Mouse (Mus musculus) activated CD4-positive, CD25-positive, alpha-beta regulatory T cell, adult 4 months (primary cell): ENCODE data around the gene Abhd6. TPM values are rescaled to one million over a fixed set of nuclear protein-coding genes. Genes with fewer than 3 reads are reported as not detected.

Experiments used
- ATAC-seq: one replicate; pipeline ENCODE4 v1.8.0; 2017
- polyA plus RNA-seq, 2 experiments: library from polyadenylated mRNA; unstranded; fragments of 100-300 nt; shearing (Covaris generic); gene quantifications; one replicate each; pipeline ENCODE4 v1.2.1; 2017

The Abhd6 gene
- polyA plus RNA-seq, 2 experiments from 2014 or later = 22.2 to 25.5 TPM

DNA sequence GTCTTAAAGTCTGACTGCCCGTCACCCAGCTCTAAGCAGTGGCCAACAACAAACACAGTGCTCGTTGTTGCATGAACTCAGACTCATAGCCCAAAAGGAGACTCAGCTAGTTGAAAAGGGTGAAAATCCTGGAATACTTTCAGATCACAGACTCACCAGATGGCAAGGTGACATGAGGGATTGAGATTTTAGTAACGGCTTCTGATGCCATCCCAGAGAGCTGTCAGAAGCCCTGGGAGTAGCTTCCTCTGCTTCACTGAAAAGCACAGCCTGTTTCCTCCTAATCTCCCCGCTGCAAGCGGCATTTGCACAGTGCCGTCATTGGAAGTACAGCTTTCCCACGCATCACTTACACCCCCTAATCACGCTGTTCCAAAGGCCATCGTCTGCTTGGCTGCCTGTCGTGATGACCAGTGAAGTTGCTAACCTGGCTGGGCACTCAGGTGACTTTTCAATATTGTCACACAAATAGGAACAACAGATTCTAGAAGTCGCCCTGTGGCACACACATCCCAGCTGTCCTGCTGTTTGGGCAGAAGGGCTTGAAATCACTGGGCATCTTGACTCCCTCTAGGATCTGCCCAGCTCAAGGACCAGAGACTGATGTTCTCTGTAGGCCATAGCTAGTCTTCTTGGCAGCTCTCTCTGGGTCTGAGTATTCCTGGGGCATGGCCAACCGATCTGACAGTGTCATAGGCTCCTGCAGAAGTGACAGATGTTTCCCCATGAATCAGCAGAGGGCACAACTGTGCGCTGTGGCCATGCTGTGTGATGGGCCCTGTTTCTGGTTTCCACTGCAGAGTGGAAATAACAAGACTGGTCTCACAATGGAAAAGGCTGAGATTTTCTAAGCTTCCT, 29.6 kb downstream of the Abhd6 start:
- no peak for ATAC-seq

DNA sequence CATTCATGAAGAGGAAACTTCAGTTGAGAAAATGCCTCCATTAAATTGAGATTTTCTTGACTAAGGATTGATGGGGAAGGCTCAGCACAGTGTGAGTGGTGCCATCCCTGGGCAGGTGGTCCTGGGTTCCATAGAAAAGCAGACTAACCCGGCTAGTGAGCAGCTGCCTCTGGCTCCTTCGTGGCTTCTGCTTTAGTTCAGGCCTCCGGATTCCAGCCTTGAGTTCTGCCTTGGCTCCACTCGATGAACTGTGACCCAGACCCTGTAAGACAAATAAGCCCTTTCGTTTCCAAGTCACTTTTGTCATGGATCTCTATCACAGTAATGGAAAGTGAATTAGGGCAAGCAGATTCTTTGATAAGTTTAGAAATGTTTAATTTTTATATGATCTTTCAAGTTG, 31.9 kb downstream of the Abhd6 start:
- ATAC-seq = no peak

DNA sequence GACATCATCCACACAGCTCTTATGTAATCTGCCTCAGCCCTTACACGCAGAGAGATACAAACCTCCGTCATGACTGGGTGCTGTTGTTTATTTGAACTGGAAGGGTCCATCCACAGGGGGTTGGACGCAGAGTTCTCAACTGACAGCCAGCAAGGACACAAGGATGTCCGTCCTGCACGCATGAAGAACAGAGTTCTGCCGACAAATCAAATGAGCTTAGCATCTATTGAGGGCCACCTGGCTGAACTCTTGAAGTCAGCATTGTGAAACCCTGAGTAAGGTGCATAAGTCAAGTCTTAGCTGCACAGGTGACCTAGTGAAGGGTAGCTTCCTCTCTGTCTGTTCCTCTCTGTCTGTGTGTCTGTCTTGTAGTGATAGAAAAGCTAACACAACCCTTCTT, 33.2 kb downstream of the Abhd6 start:
- no peak for ATAC-seq

- no peak for ATAC-seq
These were observed 33.7 kb downstream of the Abhd6 start for GRCm38 (mm10) chr14:8036406-8036805.

DNA sequence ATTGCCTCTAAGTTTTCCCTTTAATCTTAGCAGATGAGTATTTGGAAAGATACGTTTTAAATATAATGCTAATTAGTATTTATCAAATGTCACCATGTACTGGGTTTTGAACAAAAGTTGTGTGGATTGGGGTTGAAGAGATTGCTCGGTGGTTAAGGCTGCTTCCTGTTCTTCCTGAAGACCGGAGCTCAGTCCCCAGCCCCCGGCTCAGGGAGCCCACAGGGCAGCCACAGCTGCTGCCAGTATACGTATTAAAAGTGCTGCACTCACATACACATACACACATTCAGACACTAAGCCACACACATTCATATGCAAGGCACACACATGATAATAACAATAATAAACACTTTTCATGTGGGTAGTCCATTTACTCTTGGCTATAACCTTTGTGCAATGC, 35.4 kb downstream of the Abhd6 start:
- no peak for ATAC-seq

DNA sequence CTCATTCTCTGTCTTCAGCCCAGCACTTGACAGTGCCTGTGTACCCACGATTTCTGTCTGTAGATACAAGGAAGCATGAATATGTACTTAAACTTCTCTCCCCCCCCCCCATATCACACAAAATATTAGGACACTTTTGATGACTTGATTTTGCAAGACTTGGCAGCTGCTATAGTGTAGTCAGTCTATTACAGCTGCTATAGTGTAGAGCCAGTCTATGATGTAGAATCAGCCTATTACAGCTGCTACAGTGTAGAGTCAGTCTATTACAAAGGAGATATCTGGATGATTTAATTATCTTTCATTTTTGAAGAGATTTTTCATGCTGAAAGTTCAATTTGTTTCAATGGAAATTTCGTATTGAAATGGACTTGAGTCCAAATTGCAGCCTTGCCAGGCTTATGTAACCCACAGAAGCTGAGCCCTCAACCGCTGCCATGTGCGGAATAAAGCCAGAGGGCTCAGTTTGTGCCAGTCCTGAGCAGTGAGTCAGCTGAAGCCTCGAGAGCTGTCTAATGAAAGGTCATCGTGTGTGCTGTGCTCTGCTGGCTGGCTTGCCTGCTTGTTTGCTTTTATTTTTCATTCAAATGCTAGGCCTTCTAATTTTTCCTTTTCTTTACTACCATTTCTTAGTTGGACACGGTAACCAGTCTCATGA, 36.2 kb downstream of the Abhd6 start:
- ATAC-seq = no peak

DNA sequence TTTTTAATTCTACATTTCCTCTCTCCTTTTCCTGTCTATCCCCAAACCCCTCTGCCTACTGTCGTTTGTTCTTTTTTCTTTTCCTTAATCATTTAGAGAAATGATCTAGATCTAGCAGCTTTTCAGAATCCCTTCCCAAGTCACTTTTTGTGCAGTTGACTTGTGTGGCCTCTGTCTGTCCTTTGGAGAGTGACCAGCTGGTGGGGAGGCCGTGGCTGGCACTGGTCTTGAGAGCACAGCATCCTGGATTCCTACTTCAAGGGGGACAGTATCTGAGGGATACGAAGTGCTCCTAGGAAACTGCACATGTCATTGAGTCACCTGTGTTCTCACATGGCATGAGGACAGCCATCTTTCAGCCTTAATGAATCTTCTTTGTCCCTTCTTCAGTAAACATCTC, 37.5 kb downstream of the Abhd6 start:
- no peak for ATAC-seq

GRCm38 (mm10) chr14:8040911-8041678, 38.4 kb downstream of the Abhd6 start:
- no peak for ATAC-seq

DNA sequence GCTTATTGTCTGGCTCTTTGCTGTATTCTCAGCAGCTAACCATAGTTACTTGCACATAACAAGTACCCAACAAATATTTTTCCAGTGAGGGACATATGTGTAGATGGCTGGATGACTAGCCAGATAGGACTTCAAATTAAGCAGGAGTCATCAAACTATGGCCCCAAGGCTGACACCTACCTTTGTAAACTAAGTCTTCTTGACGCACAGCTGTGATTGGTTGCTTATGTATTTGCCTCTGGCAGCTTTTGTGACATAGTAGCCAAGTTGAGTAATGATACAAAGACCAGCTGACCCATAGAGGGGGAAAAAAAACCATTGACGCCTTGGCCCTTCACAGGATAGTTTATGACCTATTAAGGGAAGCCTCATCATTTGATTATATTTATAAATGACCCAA, 39.4 kb downstream of the Abhd6 start:
- no peak for ATAC-seq

DNA sequence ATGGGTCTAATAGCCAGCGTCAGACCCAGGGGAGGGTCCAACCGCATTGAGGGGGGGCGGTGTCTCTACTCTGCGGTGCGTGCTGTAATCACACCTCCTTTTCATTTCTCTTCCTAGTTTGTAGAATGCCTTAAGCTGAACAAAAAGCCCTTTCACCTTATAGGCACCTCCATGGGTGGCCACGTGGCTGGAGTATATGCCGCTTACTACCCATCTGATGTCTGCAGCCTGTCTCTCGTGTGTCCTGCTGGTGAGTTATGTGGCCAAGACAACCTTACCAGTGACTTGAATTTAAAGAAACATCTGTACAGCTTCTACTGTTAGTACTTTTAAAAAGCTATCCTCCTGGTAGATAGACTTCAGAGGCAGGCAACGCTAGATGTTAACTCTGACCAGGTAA, 39.9 kb downstream of the Abhd6 start:
- ATAC-seq = no peak

- peak; percentile 40 for ATAC-seq
These were observed 41.6 kb downstream of the Abhd6 start for GRCm38 (mm10) chr14:8044330-8044729.

- ATAC-seq = peak; percentile 79
These were observed 42.1 kb downstream of the Abhd6 start for GRCm38 (mm10) chr14:8044786-8045185.

- ATAC-seq = peak; percentile 64
These were observed 42.6 kb downstream of the Abhd6 start for GRCm38 (mm10) chr14:8045187-8045846.

DNA sequence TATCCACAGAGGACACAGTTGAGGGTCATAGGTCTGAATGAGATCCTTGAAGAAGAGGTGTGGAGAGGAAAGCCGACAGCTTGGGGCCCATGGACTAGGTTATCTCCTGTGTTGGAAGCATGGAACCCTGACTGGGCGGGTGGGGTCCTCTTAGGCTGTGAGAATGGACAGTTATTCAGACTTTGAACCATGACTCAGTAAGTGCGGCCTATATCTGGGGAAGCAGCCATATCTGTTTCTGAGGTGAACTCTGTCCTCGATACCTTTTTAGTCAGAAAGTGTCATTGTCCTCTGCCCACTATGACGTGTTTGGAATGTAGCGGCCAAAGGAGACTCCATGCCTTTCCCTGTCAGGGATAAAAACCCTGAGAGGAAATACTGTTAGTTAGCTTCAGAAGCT, 44.1 kb downstream of the Abhd6 start:
- ATAC-seq = no peak

DNA sequence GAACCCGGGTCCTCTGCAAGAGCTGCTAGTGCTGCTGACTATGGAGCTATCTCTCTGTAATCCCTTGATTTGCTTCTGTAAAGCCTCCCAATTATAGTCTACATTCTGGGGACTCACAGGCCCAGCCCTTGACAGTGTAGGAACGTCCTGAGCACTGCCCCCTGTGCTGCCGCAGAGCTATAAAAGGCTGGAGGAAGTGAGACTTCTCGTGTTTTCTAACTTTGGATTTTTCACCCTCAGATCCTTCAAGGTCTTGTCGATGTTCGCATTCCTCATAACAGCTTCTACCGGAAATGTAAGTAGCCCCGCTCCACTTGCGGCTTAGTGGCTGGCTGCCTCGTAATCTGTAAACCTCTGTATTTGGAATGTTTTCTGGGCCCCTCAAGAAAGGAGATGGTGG, 46.6 kb downstream of the Abhd6 start:
- ATAC-seq = no peak

GRCm38 (mm10) chr14:8051869-8052268, 49.2 kb downstream of the Abhd6 start:
- no peak for ATAC-seq

GRCm38 (mm10) chr14:8052661-8053060, 50.0 kb downstream of the Abhd6 start:
- ATAC-seq = no peak

DNA sequence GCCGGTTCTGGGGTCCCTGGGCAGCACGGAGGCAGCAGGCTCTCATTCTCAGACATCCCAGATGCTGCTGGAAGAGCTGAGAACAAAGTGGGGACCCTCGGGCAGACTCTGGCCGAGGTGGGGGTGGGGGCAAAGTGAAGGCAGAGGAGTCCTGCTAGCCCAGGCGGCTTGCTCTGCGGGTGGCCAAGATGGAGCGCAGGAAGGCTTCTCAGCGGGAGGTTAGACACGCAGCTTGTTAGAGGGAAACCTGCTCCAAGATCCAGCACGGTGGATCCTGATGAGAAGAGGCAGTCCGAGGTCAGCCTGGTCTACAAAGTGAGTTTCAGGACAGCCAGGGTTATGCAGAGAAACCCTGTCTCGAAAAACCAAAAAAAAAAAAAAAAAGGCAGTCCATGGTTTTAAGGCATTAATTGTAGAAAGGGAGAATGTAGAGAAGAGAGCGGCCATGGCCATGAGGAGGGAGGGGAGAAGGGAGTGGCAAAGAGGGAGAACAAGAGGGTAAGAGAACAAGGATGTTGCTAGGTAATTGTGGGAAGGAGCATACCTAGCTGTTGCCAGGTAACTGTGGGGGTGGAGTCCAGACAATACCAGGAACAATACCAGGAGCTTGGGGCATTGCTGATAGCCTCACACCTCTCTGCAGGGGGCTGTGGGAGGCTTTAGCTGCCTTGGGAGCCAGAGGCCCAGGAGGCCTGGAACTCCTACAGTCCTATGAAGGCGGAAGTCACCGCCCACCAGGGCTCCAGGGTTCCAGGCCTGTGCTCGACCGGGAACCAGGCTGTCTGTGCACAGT, 51.8 kb downstream of the Abhd6 start:
- ATAC-seq = no peak

DNA sequence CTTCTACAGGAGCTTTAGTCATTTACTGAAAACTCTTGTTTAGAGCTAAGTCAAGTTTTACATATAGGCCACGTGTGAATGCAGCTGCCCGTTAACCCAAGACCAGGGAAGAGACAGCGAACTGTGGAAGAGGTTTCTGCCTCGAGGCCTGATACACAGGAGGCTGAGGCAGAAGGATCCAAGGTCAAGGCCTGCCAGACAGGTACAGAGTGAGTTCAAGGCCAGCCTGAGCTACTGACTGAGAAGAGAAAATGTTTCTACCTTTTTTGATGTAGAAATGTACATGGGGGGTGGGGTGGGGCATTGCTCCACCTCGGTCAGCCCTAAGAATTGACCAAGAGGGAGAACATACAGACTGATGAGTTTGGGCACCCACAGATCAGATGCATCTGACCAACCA, 53.4 kb downstream of the Abhd6 start:
- ATAC-seq = no peak

DNA sequence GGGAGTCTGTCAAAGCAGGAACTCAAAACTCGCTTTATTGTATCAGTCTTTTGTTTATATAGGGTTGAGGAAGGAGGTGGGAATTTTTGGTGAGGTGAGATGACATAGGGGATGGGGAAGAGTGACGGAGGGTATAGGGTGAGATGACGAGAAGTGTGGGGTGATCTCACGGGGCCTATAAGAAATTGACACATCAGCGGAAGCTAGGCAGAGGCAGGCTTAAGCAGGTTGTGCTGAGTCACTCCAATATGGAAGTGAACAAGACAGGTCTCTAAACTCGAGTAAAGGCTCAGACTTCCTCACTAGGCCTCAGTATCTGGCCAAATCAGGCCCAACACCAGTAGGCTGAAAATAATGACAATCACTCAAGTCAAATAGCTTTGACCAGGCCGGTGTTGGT, 57.2 kb downstream of the Abhd6 start:
- no peak for ATAC-seq

DNA sequence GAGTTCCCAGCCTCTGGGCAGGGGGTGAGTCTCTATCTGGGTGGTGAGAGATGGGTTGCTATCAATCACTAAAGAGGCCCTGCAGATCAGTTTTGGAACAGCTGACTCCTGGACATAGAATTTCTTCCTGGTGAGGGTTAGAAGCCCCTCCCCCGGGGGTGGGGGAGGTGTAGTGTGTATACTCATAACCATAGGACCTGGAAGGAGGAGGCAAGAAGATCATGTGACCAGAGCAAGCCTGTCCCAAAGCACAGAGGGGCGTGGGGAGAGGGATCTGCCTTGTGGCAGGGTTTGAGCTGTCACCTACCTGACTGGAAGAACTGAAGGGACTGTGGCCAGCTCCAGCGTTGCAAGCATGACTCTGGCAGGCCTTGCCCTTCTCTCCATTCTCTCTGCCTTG, 59.4 kb downstream of the Abhd6 start:
- ATAC-seq = no peak
